Mouse (Mus musculus): Measurements from ENCODE around the gene Fads6. TPM values are rescaled to one million over a fixed set of nuclear protein-coding genes. Genes with fewer than 3 reads are reported as not detected.

Fads6 gene
- polyA plus RNA-seq, 1 experiment from 2014 or later: 0.60 TPM

DNA sequence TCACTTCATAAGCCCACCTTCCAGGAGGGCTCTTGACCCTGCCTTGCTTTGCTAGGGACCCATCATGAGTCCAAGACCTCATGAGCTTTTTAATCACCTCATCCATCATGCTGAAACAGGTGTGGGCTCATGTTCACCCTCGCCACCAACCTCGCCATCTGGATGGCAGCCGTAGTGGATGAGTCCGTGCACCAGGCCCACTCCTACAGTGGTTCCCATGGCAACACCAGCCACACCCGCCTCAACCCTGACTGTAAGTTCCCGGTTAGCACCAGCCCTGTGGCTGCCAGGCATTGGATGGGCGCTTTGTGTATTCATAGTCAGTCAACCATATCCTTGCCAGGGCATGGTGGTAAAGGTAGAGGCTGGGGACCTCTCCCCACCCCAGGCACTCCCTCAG, 29.3 kb upstream of the Fads6 start:
- WGBS: 56% methylated on average over 7 of the region's 7 CpGs
- H3K27me3 ChIP-seq: peaks cover 70% of the 10 kb centered on the region
- no peak overlapping the region for H3K4me3 ChIP-seq (replicated peaks)
- no peaks in the 10 kb centered on the region for H3K9me3 ChIP-seq (replicated peaks)
- H3K9ac ChIP-seq: no peak overlapping the region
- peaks cover 5% of the 10 kb centered on the region; the same call in 1 of the 2 replicates for H3K4me1 ChIP-seq
- no peak for ATAC-seq (ENCODE audit: insufficient number of reproducible peaks, low FRiP score, low TSS enrichment, low read depth)
- H3K4me2 ChIP-seq (replicated peaks): no peak overlapping the region
- no peak overlapping the region for H3K27ac ChIP-seq (replicated peaks)
- H3K36me3 ChIP-seq: no peaks in the 10 kb centered on the region

DNA sequence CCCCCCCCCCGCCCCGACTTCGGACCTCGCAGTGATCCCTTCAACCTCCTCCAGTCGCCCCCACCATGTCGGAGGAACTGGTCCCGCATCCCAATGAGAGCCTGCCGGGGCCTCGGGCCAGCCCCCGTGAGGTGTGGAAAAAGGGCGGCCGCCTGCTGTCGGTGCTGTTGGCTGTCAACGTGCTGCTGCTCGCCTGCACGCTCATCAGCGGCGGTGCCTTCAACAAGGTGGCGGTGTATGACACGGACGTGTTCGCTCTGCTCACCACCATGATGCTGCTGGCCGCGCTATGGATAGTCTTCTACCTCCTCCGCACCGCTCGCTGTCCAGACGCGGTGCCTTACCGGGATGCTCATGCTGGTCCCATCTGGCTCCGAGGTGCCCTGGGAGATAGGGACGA, 25.9 kb upstream of the Fads6 start:
- ATAC-seq (ENCODE audit: insufficient number of reproducible peaks, low FRiP score, low TSS enrichment, low read depth): no peak
- Histone ChIP-seq H3K4me3 (replicated peaks) (no peak overlapping the region), H3K27ac (replicated peaks) (no peak overlapping the region), H3K4me1 (peaks cover 12% of the 10 kb centered on the region; the same call in 1 of the 2 replicates), H3K27me3 (peaks cover 84% of the 10 kb centered on the region), H3K9ac (no peak overlapping the region), H3K9me3 (replicated peaks) (no peaks in the 10 kb centered on the region), H3K4me2 (replicated peaks) (no peak overlapping the region), H3K36me3 (no peaks in the 10 kb centered on the region)
- WGBS: 17% methylated on average over 32 of the region's 32 CpGs

DNA sequence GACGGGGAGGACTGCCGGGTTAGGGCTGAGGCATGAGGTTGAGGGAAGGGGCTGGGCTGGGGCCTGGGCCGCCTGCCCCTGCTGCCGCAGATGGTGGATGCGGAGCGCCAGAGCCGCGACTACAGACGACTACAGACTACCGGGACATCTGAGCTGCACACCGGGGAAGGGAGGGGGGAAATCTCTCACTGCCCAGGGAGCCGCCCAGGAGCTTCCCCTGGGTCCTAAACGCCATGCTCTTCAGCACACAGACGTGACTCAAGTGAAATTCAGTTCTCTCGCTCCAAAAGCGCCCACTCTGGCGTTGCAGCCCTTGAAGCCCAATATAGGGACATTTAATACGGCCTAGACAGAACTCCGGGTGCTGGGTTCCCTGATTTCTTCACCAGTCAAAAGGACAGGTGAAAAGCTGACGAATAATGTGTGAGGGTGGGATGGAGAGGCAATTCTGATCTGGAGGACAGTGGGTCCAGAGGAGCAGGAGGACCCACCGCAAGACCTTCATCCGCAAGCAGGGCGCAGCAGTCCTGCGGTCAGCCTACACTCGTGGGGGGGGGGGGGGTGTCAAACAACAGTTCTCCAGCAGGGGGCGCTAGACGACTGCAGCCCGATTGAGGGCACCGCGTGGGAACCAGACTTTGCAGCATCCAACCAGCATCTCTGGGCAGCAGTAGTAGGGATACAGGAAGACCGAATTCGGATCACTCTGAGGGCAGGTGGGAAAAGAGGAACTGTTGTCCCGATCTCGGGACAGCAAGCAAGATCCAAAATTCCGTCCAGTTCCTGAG, 24.6 kb upstream of the Fads6 start, which contains the start of gene Ush1g:
Ush1g (minus strand) TSS at position 136 of the 788 bp plus-strand sequence.
- H3K9ac ChIP-seq: no peak within 1 kb of the TSS
- 4% methylated on average over 35 of the region's 35 CpGs for WGBS

DNA sequence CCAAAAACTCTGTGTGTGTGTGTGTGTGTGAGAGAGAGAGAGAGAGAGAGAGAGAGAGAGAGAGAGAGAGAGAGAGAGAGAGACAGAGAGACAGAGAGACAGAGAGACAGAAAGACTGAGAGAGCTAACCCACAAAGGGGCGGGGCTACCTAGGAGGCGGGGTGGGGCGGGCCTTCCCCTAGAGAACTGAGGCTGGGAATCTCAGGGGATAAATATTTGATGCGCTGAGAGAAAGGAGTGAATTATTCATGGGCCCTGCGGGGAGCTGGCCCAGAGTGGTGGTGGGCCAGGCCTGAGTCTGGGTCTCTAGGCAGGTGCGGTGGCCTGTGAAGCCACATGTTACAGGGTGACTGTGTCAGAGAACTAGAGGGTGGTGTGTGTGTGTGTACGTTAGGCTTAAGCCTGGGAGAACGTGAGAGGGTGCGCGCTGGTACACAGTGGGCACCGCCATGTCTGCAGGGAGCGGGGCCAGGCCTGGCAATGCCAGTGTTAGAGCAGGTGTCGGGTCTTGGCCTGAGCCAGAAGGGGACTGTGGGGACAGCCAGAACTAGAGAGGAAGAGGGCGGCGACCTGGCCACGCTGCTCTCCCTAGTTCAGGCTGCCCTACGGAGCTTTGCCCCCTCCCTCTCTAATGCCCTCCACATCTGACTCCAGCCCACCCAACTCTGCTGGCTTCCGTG, 22.4 kb upstream of the Fads6 start:
- 5% methylated on average over 18 of the region's 18 CpGs for WGBS
- Histone ChIP-seq H3K9ac (no peak overlapping the region), H3K9me3 (replicated peaks) (no peaks in the 10 kb centered on the region), H3K4me3 (replicated peaks) (no peak overlapping the region), H3K4me1 (peaks cover 12% of the 10 kb centered on the region; the same call in 1 of the 2 replicates), H3K27me3 (peaks cover 100% of the 10 kb centered on the region), H3K27ac (replicated peaks) (no peak overlapping the region), H3K36me3 (no peaks in the 10 kb centered on the region), H3K4me2 (replicated peaks) (no peak overlapping the region)
- no peak for ATAC-seq (ENCODE audit: insufficient number of reproducible peaks, low FRiP score, low TSS enrichment, low read depth)

More for the DNA sequence above, 24.6 kb upstream of the Fads6 start, which contains the start of gene Ush1g:
- no peak for ATAC-seq (ENCODE audit: insufficient number of reproducible peaks, low FRiP score, low TSS enrichment, low read depth)
- H3K4me1 ChIP-seq: peaks cover 12% of the 10 kb centered on the region; the same call in 1 of the 2 replicates
- H3K9me3 ChIP-seq (replicated peaks): no peaks in the 10 kb centered on the region
- 0 out of 2 replicates have a peak within 1 kb of the TSS, but pooled peaks have one; percentile 3 for H3K4me3 ChIP-seq (replicated peaks)
- peaks cover 89% of the 10 kb centered on the region for H3K27me3 ChIP-seq
- no peak within 1 kb of the TSS; the same call in 1 of the 2 replicates for H3K4me2 ChIP-seq (replicated peaks)
- H3K27ac ChIP-seq (replicated peaks): no peak within 1 kb of the TSS
- no peaks in the 10 kb centered on the region for H3K36me3 ChIP-seq

DNA sequence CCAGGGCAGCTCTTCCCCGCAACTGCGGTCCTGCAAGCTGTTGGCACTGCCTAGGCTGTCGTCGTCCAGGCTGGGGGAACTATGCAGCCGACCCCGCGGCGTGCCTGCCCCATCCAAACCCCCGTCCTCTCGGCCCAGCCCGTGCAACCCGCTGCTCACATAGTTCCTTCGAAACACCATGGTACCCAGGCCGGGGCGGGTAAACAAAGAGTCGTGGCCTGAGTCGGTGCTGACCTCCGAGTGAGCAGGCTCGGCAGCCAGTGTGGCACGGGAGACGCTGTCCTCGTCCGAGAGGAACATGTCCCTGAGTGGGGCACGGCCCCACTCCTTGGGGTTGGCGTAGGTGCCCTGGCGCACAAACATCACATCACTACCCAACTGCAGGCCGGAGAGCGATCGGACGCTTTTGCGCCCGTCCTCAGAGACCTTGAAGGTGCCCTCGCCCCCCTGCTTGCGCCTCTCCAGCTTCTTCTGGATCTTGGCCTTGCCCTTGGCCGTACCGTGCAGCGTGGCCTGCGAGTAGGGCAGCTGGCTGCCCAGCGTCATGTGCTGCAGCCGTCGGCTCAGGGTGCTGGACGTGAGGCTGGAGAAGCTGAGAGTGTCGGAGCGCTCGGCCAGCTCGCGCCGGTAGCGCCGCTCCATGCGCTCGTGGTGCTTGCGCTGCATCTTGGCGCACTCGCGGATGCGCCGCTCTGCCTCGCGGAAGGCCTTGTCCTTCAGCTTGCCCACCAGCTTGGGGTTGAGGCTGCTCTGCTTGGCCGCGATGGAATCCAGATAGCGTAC, 21.0 kb upstream of the Fads6 start:
- Histone ChIP-seq H3K4me1 (peaks cover 12% of the 10 kb centered on the region; the same call in 1 of the 2 replicates), H3K9ac (no peak overlapping the region), H3K4me3 (replicated peaks) (no peak overlapping the region), H3K27ac (replicated peaks) (no peak overlapping the region), H3K9me3 (replicated peaks) (no peaks in the 10 kb centered on the region), H3K27me3 (peaks cover 97% of the 10 kb centered on the region), H3K4me2 (replicated peaks) (no peak overlapping the region), H3K36me3 (no peaks in the 10 kb centered on the region)
- WGBS: 4% methylated on average over 63 of the region's 63 CpGs
- ATAC-seq (ENCODE audit: insufficient number of reproducible peaks, low FRiP score, low TSS enrichment, low read depth): no peak

DNA sequence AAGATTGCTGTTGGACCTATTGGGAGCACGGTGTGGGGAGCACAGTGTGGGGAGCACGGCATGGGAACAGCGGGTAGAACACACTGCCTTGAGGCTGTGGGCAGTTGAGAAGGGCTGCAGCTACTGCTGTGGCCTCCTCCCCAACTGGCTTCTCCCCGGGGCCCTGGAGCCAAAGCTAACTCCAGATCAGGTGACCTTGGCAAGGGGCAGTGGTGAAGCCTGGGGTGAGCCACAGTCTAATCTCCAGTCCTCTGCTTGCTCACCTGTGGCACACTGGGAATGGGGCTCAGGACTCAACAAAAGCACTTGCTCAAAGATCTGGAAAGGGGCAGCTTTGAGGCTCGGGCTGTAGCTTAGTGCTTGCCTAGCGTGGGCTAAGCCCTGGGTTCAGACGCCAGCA, 19.7 kb upstream of the Fads6 start:
- Histone ChIP-seq H3K27ac (replicated peaks) (no peak overlapping the region), H3K4me3 (replicated peaks) (no peak overlapping the region), H3K4me2 (replicated peaks) (no peak overlapping the region), H3K9ac (no peak overlapping the region), H3K27me3 (peaks cover 97% of the 10 kb centered on the region), H3K9me3 (replicated peaks) (no peaks in the 10 kb centered on the region), H3K4me1 (peaks cover 11% of the 10 kb centered on the region; the same call in 1 of the 2 replicates), H3K36me3 (no peaks in the 10 kb centered on the region)
- no peak for ATAC-seq (ENCODE audit: insufficient number of reproducible peaks, low FRiP score, low TSS enrichment, low read depth)
- WGBS: 61% methylated on average over 7 of the region's 7 CpGs

DNA sequence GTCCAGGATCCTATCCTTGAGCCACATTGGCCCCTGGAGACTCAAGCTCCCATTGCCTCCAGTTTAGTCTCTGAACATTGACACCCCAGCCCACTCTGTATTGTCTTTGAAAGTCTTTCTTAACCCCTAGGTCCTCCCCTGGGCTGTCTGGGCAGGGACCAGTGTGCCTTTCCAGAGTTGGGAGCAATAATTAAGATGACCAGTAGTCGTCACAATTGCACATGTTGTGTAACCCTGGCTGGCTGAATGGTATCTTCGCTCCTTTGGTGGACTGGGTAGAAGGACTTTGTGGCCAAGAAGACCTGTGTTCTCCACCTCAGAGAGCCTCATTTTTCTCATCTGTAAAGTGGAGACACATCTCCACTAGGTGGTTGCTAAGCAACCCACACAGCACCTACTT, 16.8 kb upstream of the Fads6 start:
- WGBS: 47% methylated on average over 2 of the region's 2 CpGs
- peaks cover 5% of the 10 kb centered on the region; the same call in 1 of the 2 replicates for H3K4me1 ChIP-seq

DNA sequence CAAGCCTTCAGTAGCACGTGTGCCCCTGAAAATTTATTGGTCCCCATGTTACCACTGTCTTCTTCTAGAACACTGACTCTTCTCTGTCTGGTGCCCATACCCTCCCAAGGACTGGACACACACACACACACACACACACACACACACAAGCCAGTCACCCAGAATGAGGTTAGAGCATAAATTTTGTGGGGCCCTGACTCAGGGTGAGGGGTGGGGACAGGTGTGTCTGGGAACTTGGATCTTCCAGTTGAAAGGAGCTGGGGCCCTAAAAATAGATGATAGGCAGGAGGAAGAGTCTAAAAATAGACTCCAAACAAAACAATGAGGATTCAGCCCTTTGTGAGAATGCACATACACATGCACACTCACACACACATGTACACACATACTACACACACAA, 11.3 kb upstream of the Fads6 start:
- H3K9ac ChIP-seq: no peak overlapping the region
- WGBS: 60% methylated on average over 1 of the region's 1 CpGs
- ATAC-seq (ENCODE audit: insufficient number of reproducible peaks, low FRiP score, low TSS enrichment, low read depth): no peak
- no peak overlapping the region for H3K27ac ChIP-seq (replicated peaks)
- no peaks in the 10 kb centered on the region for H3K9me3 ChIP-seq (replicated peaks)
- no peak overlapping the region for H3K4me2 ChIP-seq (replicated peaks)
- peaks cover 23% of the 10 kb centered on the region for H3K27me3 ChIP-seq
- H3K4me3 ChIP-seq (replicated peaks): no peak overlapping the region
- no peaks in the 10 kb centered on the region for H3K36me3 ChIP-seq
- peaks cover 18% of the 10 kb centered on the region for H3K4me1 ChIP-seq

More for the DNA sequence above, 16.8 kb upstream of the Fads6 start:
- H3K4me3 ChIP-seq (replicated peaks): no peak overlapping the region
- H3K36me3 ChIP-seq: no peaks in the 10 kb centered on the region
- no peak overlapping the region for H3K9ac ChIP-seq
- no peaks in the 10 kb centered on the region for H3K9me3 ChIP-seq (replicated peaks)
- H3K4me2 ChIP-seq (replicated peaks): no peak overlapping the region
- H3K27ac ChIP-seq (replicated peaks): no peak overlapping the region
- no peak for ATAC-seq (ENCODE audit: insufficient number of reproducible peaks, low FRiP score, low TSS enrichment, low read depth)
- H3K27me3 ChIP-seq: peaks cover 70% of the 10 kb centered on the region

DNA sequence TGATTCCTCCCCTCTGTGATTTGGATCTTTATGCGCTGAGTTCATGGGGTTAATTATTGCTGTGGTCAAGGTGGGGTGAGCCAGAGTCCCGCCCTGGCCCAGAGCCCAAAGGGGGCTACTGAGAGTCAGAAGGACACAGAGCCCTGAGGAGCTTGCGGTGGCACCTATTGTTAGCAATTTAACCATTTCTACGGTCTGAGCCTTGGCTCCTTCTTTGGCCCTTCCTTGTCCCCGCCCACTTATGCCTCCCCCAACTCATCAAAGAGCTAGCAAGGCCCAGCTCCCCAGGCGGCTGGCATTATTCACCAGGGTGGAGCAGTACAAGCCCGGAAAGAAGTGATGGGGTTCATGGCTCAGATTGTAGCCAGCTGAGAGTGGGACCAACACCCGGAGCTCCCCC, 9.4 kb upstream of the Fads6 start, which contains the start of gene Otop2:
Otop2 (plus strand) TSS at position 301 of the 400 bp plus-strand sequence.
- 20% methylated on average over 8 of the region's 8 CpGs for WGBS
- peaks cover 7% of the 10 kb centered on the region; the same call in 1 of the 2 replicates for H3K27me3 ChIP-seq

DNA sequence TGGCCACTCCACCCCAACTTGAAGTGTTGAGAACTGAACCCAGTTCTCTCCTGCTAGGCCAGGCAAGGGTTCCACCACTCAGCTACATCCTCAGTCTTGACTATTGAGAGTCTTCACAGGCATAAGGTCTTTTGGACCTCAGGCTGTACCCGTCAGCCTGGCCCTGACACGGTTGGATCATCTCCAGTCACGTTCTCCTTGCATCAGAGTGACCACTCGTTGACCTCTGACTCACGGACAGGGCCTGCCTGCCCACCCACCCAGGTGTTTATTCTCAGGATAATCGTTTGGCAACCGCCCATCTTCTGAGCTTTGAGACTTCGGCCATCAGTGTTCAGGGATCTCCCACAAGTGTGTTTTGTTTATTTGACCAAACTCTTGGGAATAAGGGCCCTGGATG, 5.7 kb upstream of the Fads6 start:
- no peak overlapping the region for H3K4me3 ChIP-seq (replicated peaks)
- WGBS: 68% methylated on average over 8 of the region's 8 CpGs
- peaks cover 18% of the 10 kb centered on the region for H3K4me1 ChIP-seq
- no peak overlapping the region for H3K4me2 ChIP-seq (replicated peaks)
- H3K27me3 ChIP-seq: peaks cover 24% of the 10 kb centered on the region
- H3K9me3 ChIP-seq (replicated peaks): 0 out of 2 replicates have a peak, but pooled peaks cover 4% of the 10 kb centered on the region
- ATAC-seq (ENCODE audit: insufficient number of reproducible peaks, low FRiP score, low TSS enrichment, low read depth): no peak
- H3K27ac ChIP-seq (replicated peaks): no peak overlapping the region
- no peak overlapping the region for H3K9ac ChIP-seq
- no peaks in the 10 kb centered on the region for H3K36me3 ChIP-seq

More for the DNA sequence above, 9.4 kb upstream of the Fads6 start, which contains the start of gene Otop2:
- Histone ChIP-seq H3K4me2 (replicated peaks) (no peak within 1 kb of the TSS), H3K4me3 (replicated peaks) (no peak within 1 kb of the TSS), H3K27ac (replicated peaks) (no peak within 1 kb of the TSS), H3K9ac (no peak within 1 kb of the TSS), H3K4me1 (peaks cover 18% of the 10 kb centered on the region), H3K36me3 (no peaks in the 10 kb centered on the region), H3K9me3 (replicated peaks) (no peaks in the 10 kb centered on the region)
- ATAC-seq (ENCODE audit: insufficient number of reproducible peaks, low FRiP score, low TSS enrichment, low read depth): no peak
